Mouse (Mus musculus): ENCODE results near the gene Snx8. TPM values are rescaled to one million over a fixed set of nuclear protein-coding genes. Genes with fewer than 3 reads are reported as not detected.

The Snx8 gene
- polyA plus RNA-seq, 1 experiment from 2014 or later, result 22.1 TPM

Small RNA genes lying within 50 kb of the gene (microRNA-seq; reads per million reads assigned to microRNA genes)
- not detected for gene Mir7038

Other genes starting within 250 kb of the Snx8 start
- gene Mad1l1, start 67.7 kb downstream of the Snx8 start, polyA plus RNA-seq (2016; fragmentation: Nextera tagmentation; extraction: Ambion mirVana), result 39.9 and 44.8 TPM in 2 replicates
- 31.1 and 32.1 TPM in 2 replicates for gene Nudt1, start 67.6 kb downstream of the Snx8 start, polyA plus RNA-seq (2016; fragmentation: Nextera tagmentation; extraction: Ambion mirVana)
- gene Mrm2, start 57.4 kb downstream of the Snx8 start, polyA plus RNA-seq (2016; fragmentation: Nextera tagmentation; extraction: Ambion mirVana), result 18.9 and 20.9 TPM in 2 replicates
- gene Eif3b, start 30.1 kb upstream of the Snx8 start, polyA plus RNA-seq (2016; fragmentation: Nextera tagmentation; extraction: Ambion mirVana), result 155 and 162 TPM in 2 replicates
- not detected in 2 replicates for gene Gm4869, start 56.4 kb upstream of the Snx8 start, polyA plus RNA-seq (2016; fragmentation: Nextera tagmentation; extraction: Ambion mirVana)
- 16.1 and 19.6 TPM in 2 replicates for gene Chst12, start 116.3 kb upstream of the Snx8 start, polyA plus RNA-seq (2016; fragmentation: Nextera tagmentation; extraction: Ambion mirVana)
- not detected in 2 replicates for gene Grifin, start 175.8 kb upstream of the Snx8 start, polyA plus RNA-seq (2016; fragmentation: Nextera tagmentation; extraction: Ambion mirVana)
- 23.8 and 27.6 TPM in 2 replicates for gene Lfng, start 218.1 kb upstream of the Snx8 start, polyA plus RNA-seq (2016; fragmentation: Nextera tagmentation; extraction: Ambion mirVana)